Mouse (Mus musculus): Measurements from ENCODE around the gene Wasf3. TPM values are rescaled to one million over a fixed set of nuclear protein-coding genes. Genes with fewer than 3 reads are reported as not detected.
"Not testable (repeated sequence)": the region's sequence is repeated elsewhere in the genome, so short reads cannot be mapped to it uniquely, and the experiment has no call there.

Wasf3 gene
- polyA plus RNA-seq, 1 experiment from 2014 or later: 0.32 TPM

DNA sequence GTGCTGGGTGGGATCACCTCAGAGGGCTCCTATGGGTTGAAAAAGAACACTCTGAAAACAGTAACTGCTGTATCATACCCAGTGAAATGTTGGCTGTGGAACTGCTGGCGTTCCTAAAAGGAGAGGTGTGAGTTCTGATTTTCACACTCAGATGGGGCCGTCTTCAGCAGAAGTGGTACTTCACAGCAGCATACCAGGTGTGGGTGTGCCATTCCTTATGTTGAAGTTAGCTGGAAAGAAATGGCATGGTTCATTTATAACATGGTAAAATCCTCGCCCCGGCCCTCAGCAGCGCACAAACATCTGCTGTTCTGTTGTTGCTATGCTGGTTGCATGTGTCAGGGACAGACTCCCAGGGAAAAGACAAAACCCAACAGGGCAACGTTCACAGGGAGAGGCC is 68.8 kb downstream of the Wasf3 start:
- 78% methylated on average over 6 of the region's 6 CpGs for WGBS

DNA sequence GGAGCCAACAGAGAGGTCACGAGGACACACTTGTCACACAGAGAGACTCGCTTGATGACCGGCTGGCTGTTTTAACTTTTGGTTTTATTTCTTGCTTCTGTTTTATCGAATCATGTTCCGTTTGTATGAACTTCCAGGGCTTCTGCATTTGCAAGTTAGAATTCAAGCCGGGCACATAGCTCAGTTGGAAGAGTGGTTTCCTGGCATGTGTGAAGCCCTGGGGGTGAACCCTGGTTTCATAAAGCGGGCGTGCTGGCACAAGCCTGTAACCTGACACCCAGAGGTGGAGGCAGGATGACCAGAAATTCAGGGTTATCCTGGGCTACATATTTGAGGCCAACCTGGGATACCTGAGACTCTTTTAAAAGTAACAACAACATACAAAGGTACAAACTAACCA is 76.8 kb downstream of the Wasf3 start:
- Histone ChIP-seq H3K4me2 (no peak overlapping the region), H3K4me1 (no peaks in the 10 kb centered on the region), H3K27me3 (replicated peaks) (peaks cover 6% of the 10 kb centered on the region), H3K9me3 (no peaks in the 10 kb centered on the region), H3K36me3 (no peaks in the 10 kb centered on the region), H3K9ac (no peak overlapping the region), H3K4me3 (no peak overlapping the region), H3K27ac (replicated peaks) (no peak overlapping the region)
- ATAC-seq (ENCODE audit: extremely low read depth, insufficient number of reproducible peaks, low FRiP score, low TSS enrichment): no peak
- 75% methylated on average over 8 of the region's 8 CpGs for WGBS

More for the DNA sequence above, 68.8 kb downstream of the Wasf3 start:
- H3K9ac ChIP-seq: no peak overlapping the region
- no peaks in the 10 kb centered on the region for H3K4me1 ChIP-seq
- H3K4me2 ChIP-seq: no peak overlapping the region
- ATAC-seq (ENCODE audit: extremely low read depth, insufficient number of reproducible peaks, low FRiP score, low TSS enrichment): no peak
- H3K9me3 ChIP-seq: no peaks in the 10 kb centered on the region
- no peaks in the 10 kb centered on the region for H3K36me3 ChIP-seq
- no peaks in the 10 kb centered on the region; the same call in 1 of the 2 replicates for H3K27me3 ChIP-seq (replicated peaks)
- no peak overlapping the region for H3K4me3 ChIP-seq
- no peak overlapping the region for H3K27ac ChIP-seq (replicated peaks)

DNA sequence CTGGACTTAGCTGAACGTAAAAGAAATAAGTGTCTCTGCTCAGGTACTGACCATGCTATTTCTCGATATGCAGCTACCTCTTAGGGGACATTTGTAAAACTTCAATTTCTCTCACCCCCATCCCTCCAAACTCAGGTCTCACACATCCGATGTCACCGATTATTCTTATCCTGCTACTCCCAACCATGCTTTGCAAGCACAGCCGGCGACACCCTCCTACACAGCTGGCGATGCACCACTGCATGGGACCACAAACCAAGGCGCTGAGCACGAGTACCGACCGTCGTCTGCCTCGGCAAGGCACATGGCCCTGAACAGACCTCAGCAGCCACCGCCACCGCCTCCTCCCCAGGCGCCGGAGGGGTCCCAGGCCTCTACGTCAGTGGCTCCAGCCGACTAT is 81.9 kb downstream of the Wasf3 start:
- Histone ChIP-seq H3K27me3 (replicated peaks) (peaks cover 6% of the 10 kb centered on the region), H3K27ac (replicated peaks) (no peak overlapping the region), H3K4me2 (no peak overlapping the region), H3K4me1 (no peaks in the 10 kb centered on the region), H3K9me3 (no peaks in the 10 kb centered on the region), H3K4me3 (no peak overlapping the region), H3K36me3 (no peaks in the 10 kb centered on the region), H3K9ac (no peak overlapping the region)
- 86% methylated on average over 19 of the region's 19 CpGs for whole genome bisulfite sequencing
- ATAC-seq (ENCODE audit: extremely low read depth, insufficient number of reproducible peaks, low FRiP score, low TSS enrichment): no peak; the same call in 1 of the 2 replicates

DNA sequence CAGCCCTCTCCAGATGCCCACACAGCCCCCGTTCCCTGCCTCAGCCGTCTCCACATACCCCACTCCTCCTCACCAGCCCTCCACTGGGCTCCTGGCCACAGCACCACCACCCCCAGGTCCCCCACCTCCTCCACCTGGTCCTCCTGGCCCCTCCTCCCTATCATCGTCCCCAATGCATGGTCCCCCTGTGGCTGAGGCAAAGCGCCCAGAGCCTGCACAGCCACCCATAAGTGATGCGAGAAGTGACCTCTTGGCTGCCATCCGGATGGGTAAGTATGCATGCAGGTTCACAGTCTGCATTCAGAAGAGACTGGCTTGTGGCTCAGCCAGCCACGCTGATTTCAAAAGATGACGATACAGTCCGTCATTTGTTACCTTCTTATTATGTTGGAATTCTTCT is 83.5 kb downstream of the Wasf3 start:
- Histone ChIP-seq H3K36me3 (no peaks in the 10 kb centered on the region), H3K9me3 (no peaks in the 10 kb centered on the region), H3K9ac (no peak overlapping the region), H3K4me1 (no peaks in the 10 kb centered on the region), H3K4me3 (no peak overlapping the region), H3K27ac (replicated peaks) (no peak overlapping the region), H3K4me2 (no peak overlapping the region), H3K27me3 (replicated peaks) (peaks cover 6% of the 10 kb centered on the region)
- ATAC-seq (ENCODE audit: extremely low read depth, insufficient number of reproducible peaks, low FRiP score, low TSS enrichment): no peak
- 81% methylated on average over 9 of the region's 9 CpGs for WGBS

DNA sequence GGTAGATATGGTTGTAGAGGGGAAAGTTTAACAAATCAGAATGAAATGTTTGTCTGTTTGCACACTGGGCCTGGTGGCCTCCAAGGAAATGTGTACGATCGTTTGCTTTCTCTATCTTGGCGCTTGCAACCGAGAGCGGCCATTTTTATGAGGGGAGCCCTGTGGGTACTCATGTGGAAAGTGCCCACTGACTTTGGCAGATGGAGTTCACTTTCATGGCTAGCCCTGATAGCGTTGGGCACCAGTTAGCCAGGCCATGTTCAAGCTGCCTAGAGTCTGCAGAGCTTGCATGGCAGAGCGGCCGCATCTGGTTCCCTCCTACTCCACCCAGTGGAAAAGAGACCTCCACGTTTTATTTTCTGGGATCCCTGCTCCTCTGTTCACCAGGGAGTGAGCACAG is 86.0 kb downstream of the Wasf3 start:
- H3K4me1 ChIP-seq: no peaks in the 10 kb centered on the region
- 83% methylated on average over 9 of the region's 9 CpGs for WGBS
- ATAC-seq (ENCODE audit: extremely low read depth, insufficient number of reproducible peaks, low FRiP score, low TSS enrichment): no peak
- peaks cover 4% of the 10 kb centered on the region for H3K27me3 ChIP-seq (replicated peaks)
- no peak overlapping the region for H3K27ac ChIP-seq (replicated peaks)
- H3K4me3 ChIP-seq: no peak overlapping the region
- no peaks in the 10 kb centered on the region for H3K9me3 ChIP-seq
- H3K9ac ChIP-seq: no peak overlapping the region
- H3K36me3 ChIP-seq: no peaks in the 10 kb centered on the region
- no peak overlapping the region for H3K4me2 ChIP-seq

DNA sequence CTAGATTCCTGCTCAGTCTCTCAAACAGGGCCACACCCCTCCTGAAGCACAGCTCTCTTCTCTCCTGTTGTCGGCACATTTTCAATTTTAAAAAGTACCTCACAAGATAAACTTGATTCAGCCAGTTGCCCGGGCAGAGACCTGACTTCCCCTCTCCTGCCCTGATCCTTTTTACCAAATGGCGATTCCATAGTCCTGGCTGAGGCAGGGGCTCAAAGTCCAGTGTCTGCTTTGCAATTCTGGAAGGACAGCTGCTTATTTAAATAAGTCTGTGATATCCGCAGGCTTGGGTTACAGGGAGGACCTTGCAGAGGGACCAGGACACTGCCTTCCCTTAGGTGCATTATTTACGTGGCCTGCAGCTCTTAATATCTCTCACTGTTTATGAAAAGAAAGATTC is 86.5 kb downstream of the Wasf3 start:
- Histone ChIP-seq H3K27me3 (replicated peaks) (no peaks in the 10 kb centered on the region), H3K4me3 (no peak overlapping the region), H3K9me3 (no peaks in the 10 kb centered on the region), H3K9ac (no peak overlapping the region), H3K27ac (replicated peaks) (no peak overlapping the region), H3K4me2 (no peak overlapping the region), H3K4me1 (no peaks in the 10 kb centered on the region), H3K36me3 (no peaks in the 10 kb centered on the region)
- ATAC-seq (ENCODE audit: extremely low read depth, insufficient number of reproducible peaks, low FRiP score, low TSS enrichment): no peak
- 67% methylated on average over 5 of the region's 5 CpGs for WGBS

DNA sequence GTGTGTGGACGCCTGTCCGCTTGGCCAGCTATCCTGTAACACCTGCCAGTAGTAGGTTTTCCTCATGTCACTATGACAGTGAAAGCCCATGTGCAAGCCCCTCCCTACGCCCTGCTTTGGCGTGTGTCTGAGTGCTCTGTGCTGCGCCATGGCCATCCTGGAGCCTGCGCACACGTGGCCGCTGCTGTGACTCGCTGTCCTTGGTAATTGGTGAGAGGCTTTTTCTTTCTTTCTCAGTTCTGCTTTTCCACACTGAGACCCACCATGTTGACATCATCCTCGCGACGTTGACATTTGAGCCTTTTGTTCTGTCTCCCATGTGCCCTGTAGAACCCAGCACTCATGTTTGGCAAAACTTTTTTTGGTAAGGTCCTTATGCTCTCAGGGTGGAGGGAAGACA is 87.0 kb downstream of the Wasf3 start:
- WGBS: 85% methylated on average over 12 of the region's 12 CpGs
- H3K9ac ChIP-seq: no peak overlapping the region
- ATAC-seq (ENCODE audit: extremely low read depth, insufficient number of reproducible peaks, low FRiP score, low TSS enrichment): no peak

DNA sequence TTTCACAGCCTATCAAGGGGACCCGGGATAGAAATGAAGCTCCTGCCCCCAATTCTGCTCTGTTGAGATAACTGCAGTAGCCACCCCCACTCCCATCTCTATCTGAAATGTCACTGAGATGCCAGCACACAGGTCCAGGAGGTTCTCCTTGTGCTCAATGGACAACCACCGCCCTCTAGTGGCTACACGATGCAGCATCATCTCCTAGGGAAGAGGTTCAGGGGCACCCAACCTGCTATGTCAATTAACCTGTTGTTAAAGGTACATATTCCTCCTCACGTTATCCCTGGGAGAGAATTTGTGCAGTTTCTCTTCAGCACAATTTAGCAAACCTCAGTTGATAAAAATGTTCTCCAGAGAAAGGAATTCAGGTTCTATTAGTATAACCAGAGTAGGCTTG is 94.8 kb downstream of the Wasf3 start:
- not testable (repeated sequence) for H3K36me3 ChIP-seq; ATAC-seq (ENCODE audit: extremely low read depth, insufficient number of reproducible peaks, low FRiP score, low TSS enrichment); H3K9me3 ChIP-seq; H3K4me1 ChIP-seq; H3K27me3 ChIP-seq (replicated peaks); H3K9ac ChIP-seq; H3K27ac ChIP-seq (replicated peaks); H3K4me3 ChIP-seq; H3K4me2 ChIP-seq
- 6% methylated on average over 4 of the region's 4 CpGs for WGBS

More for the DNA sequence above, 87.0 kb downstream of the Wasf3 start:
- H3K9me3 ChIP-seq: no peaks in the 10 kb centered on the region
- no peaks in the 10 kb centered on the region for H3K27me3 ChIP-seq (replicated peaks)
- no peaks in the 10 kb centered on the region for H3K4me1 ChIP-seq
- H3K4me2 ChIP-seq: no peak overlapping the region
- no peaks in the 10 kb centered on the region for H3K36me3 ChIP-seq
- no peak overlapping the region for H3K27ac ChIP-seq (replicated peaks)
- no peak overlapping the region for H3K4me3 ChIP-seq

DNA sequence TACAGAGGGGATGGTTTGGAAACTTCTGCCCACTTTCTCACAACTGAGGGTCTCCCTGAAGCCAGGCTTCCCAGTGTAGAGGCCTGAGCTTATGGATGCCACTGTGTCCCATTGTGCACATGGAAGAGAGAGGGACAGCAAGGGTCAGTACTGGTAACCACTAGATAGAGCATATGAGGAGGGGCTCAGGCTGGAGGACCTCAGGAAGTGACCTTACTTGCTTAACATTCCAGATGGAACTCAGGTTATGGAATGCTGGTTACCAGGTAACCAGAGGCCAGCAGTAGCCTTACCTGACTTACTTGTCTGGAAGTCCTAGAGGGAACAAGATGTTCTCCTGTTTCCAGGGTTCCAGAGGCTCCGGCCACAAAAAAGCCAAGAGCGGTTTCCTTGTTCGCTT is 96.9 kb downstream of the Wasf3 start, which contains the start of gene Gm6408:
TSS of gene Gm6408 (plus strand) at position 301 of the 400 bp plus-strand sequence.
- not testable (repeated sequence) for H3K4me1 ChIP-seq; H3K9ac ChIP-seq; H3K27me3 ChIP-seq (replicated peaks); H3K27ac ChIP-seq (replicated peaks); H3K4me2 ChIP-seq; ATAC-seq (ENCODE audit: extremely low read depth, insufficient number of reproducible peaks, low FRiP score, low TSS enrichment); H3K9me3 ChIP-seq; H3K36me3 ChIP-seq; H3K4me3 ChIP-seq
- WGBS: 45% methylated on average over 3 of the region's 3 CpGs

DNA sequence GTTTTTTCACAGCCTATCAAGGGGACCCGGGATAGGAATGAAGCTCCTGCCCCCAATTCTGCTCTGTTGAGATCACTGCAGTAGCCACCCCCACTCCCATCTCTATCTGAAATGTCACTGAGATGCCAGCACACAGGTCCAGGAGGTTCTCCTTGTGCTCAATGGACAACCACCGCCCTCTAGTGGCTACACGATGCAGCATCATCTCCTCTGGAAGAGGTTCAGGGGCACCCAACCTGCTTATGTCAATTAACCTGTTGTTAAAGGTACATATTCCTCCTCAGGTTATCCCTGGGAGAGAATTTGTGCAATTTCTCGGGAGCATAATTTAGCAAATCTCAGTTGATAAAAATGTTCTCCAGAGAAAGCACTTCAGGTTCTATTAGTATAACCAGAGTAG is 104.2 kb downstream of the Wasf3 start:
- not testable (repeated sequence) for H3K9me3 ChIP-seq; H3K4me2 ChIP-seq; H3K27me3 ChIP-seq (replicated peaks); ATAC-seq (ENCODE audit: extremely low read depth, insufficient number of reproducible peaks, low FRiP score, low TSS enrichment); H3K36me3 ChIP-seq; H3K4me3 ChIP-seq; H3K4me1 ChIP-seq; H3K27ac ChIP-seq (replicated peaks); H3K9ac ChIP-seq
- 9% methylated on average over 3 of the region's 4 CpGs for WGBS

DNA sequence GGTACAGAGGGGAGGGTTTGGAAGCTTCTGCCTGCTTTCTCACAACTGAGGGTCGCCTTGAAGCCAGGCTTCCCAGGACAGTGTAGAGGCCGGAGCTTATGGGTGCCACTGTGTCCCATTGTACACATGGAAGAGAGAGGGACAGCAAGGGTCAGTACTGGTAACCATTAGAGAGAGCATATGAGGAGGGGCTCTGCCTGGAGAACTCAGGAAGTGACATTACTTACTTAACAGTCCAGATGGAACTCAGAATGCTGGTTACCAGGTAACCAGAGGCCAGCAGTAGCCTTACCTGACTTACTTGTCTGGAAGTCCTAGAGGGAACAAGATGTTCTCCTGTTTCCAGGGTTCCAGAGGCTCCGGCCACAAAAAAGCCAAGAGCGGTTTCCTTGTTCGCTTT is 106.3 kb downstream of the Wasf3 start, which contains the start of gene Gm6370:
TSS of gene Gm6370 (plus strand) at position 301 of the 400 bp plus-strand sequence.
- H3K4me1 ChIP-seq; H3K4me2 ChIP-seq; H3K9me3 ChIP-seq; H3K27me3 ChIP-seq (replicated peaks); ATAC-seq (ENCODE audit: extremely low read depth, insufficient number of reproducible peaks, low FRiP score, low TSS enrichment); H3K36me3 ChIP-seq; H3K27ac ChIP-seq (replicated peaks); H3K9ac ChIP-seq; H3K4me3 ChIP-seq: not testable (repeated sequence)
- no CpG with 5 or more reads among the region's 5 CpGs for WGBS

DNA sequence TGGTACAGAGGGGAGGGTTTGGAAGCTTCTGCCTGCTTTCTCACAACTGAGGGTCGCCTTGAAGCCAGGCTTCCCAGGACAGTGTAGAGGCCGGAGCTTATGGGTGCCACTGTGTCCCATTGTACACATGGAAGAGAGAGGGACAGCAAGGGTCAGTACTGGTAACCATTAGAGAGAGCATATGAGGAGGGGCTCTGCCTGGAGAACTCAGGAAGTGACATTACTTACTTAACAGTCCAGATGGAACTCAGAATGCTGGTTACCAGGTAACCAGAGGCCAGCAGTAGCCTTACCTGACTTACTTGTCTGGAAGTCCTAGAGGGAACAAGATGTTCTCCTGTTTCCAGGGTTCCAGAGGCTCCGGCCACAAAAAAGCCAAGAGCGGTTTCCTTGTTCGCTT is 117.3 kb downstream of the Wasf3 start, which contains the start of gene 4930449I24Rik:
TSS of gene 4930449I24Rik (plus strand) at position 301 of the 400 bp plus-strand sequence.
- H3K4me2 ChIP-seq; H3K9me3 ChIP-seq; H3K27ac ChIP-seq (replicated peaks); H3K4me1 ChIP-seq; H3K9ac ChIP-seq; H3K4me3 ChIP-seq; ATAC-seq (ENCODE audit: extremely low read depth, insufficient number of reproducible peaks, low FRiP score, low TSS enrichment); H3K36me3 ChIP-seq; H3K27me3 ChIP-seq (replicated peaks): not testable (repeated sequence)
- WGBS: no CpG with 5 or more reads among the region's 5 CpGs
